Comparison of ENCODE assay signal across 30 mouse cellular contexts in the genomic region with DNA sequence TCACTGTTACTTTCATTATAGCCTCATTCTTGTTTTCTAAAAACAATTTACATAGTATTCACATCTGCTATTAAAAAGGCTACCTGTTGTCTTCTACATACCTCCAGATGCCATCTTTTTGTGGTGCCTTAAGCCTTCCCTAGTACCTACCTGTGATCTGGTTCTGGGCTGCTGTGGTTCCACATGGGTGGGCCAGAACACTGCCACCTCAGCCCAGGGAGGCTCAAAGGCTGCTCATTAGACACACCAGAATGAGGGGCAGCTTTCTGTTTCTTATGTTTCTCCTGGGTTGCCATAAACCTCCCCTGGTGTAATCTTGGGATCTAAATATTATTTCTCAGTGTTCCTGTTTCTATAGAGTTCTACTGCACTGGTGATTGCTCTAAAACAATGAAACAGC. TPM values are rescaled to one million over a fixed set of nuclear protein-coding genes. Genes with fewer than 3 reads are reported as not detected.
"Had no signal": no experiment of that assay in that cellular context is flagged by ENCODE, and none has a peak within 500 bp of the region (broad histone marks: within the 10 kb centered on the region; RNA-seq: fewer than 3 reads in every experiment).

No protein-coding gene starts in this region.

- H3K4me1 ChIP-seq: lung, embryonic 15.5 days; megakaryocyte, embryonic 14.5 days; midbrain, embryonic 10.5 days; midbrain, embryonic 13.5 days; neural tube, embryonic 13.5 days; stomach, embryonic 15.5 days had no signal

- H3K36me3 ChIP-seq: liver, embryonic 15.5 days; lung, embryonic 15.5 days; midbrain, embryonic 10.5 days; midbrain, embryonic 13.5 days; neural tube, embryonic 13.5 days; stomach, embryonic 15.5 days had no signal

- H3K27me3 ChIP-seq: liver, embryonic 15.5 days; lung, embryonic 15.5 days; midbrain, embryonic 13.5 days; neural tube, embryonic 13.5 days; stomach, embryonic 15.5 days had no signal

- H3K9me3 ChIP-seq: liver, embryonic 15.5 days; lung, embryonic 15.5 days; midbrain, embryonic 10.5 days; midbrain, embryonic 13.5 days; neural tube, embryonic 13.5 days; stomach, embryonic 15.5 days had no signal

- H3K4me2 ChIP-seq: liver, embryonic 15.5 days; lung, embryonic 15.5 days; midbrain, embryonic 13.5 days; neural tube, embryonic 13.5 days; stomach, embryonic 15.5 days had no signal

- H3K27ac ChIP-seq: hindbrain, postnatal 0 days; layer of hippocampus, adult 2 months; left cerebral cortex, adult 2 months; liver, embryonic 15.5 days; lung, embryonic 15.5 days; midbrain, embryonic 10.5 days; midbrain, embryonic 13.5 days; neural tube, embryonic 13.5 days; stomach, embryonic 15.5 days had no signal

- ATAC-seq: hindbrain, postnatal 0 days; inflammation-experienced regulatory T-cells, adult 6 months; intestine, postnatal 0 days; midbrain, embryonic 13.5 days; midbrain, embryonic 16.5 days had no signal

- H3K4me3 ChIP-seq: layer of hippocampus, adult 2 months; left cerebral cortex, adult 2 months; liver, embryonic 15.5 days; lung, embryonic 15.5 days; megakaryocyte, embryonic 14.5 days; midbrain, embryonic 10.5 days; midbrain, embryonic 13.5 days; myocyte; neural tube, embryonic 13.5 days; stomach, embryonic 15.5 days had no signal

- H3K9ac ChIP-seq: liver, embryonic 15.5 days; lung, embryonic 15.5 days; midbrain, embryonic 13.5 days; neural tube, embryonic 13.5 days; stomach, embryonic 15.5 days had no signal

- DNase-seq: layer of hippocampus, adult 9-11 months; lung, adult 18-20 months; lung, postnatal 10 days; lung, postnatal 36 days; retina, postnatal 1 day; right cerebral cortex, postnatal 25 days; spleen, adult 18-20 months; thymus, postnatal 25 days had no signal

RNA-seq across cellular contexts. Expression of gene Pcx, which starts 31.8 kb away (rescaled TPM):
- total RNA-seq: monocyte, adult 5-6 weeks had no signal

RNA-seq across cellular contexts. Expression of gene 2010003K11Rik, which starts 43.7 kb away (rescaled TPM):
- total RNA-seq: hindbrain, postnatal 0 days; layer of hippocampus, adult 2 months; layer of hippocampus, postnatal 25 days; left cerebral cortex, adult 2 months; left cerebral cortex, postnatal 10 days; left cerebral cortex, postnatal 36 days; monocyte, adult 5-6 weeks; neutrophil, adult 5-6 weeks had no signal
- polyA plus RNA-seq: inflammation-experienced regulatory T-cells, adult 6 months; limb, embryonic 11.5 days; limb, embryonic 14.5 days; lung, embryonic 15.5 days; midbrain, embryonic 10.5 days; midbrain, embryonic 13.5 days; midbrain, embryonic 16.5 days; neural tube, embryonic 13.5 days; thymus, postnatal 0 days had no signal
